Mouse (Mus musculus): ENCODE measurements around the gene Gm5431. TPM values are rescaled to one million over a fixed set of nuclear protein-coding genes. Genes with fewer than 3 reads are reported as not detected.

Gm5431 gene
- total RNA-seq, 4 experiments from 2014 or later = 0.13 to 0.21 (median 0.17) TPM; not detected in 1

DNA sequence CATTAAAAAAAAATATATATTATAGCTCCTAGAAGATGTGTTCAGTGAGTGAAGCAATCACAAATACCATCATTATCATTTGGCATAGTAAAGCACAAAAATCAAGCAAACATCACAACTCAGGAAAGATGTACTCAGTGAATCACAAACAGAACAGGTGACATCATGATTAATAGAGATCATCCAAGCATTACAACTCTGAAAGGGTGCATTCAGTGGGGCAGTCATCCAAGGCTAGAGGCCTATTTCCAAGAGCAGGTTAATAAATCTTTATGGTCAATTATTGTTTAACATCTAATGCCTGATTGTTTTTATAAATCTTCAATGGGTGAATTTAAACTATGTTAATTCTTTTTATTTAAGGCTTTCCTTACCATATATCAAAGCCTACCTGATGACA lies 61.2 kb downstream of the Gm5431 start:
- DNase-seq (ENCODE audit: low spot score in 2 of 2) = no peak

DNA sequence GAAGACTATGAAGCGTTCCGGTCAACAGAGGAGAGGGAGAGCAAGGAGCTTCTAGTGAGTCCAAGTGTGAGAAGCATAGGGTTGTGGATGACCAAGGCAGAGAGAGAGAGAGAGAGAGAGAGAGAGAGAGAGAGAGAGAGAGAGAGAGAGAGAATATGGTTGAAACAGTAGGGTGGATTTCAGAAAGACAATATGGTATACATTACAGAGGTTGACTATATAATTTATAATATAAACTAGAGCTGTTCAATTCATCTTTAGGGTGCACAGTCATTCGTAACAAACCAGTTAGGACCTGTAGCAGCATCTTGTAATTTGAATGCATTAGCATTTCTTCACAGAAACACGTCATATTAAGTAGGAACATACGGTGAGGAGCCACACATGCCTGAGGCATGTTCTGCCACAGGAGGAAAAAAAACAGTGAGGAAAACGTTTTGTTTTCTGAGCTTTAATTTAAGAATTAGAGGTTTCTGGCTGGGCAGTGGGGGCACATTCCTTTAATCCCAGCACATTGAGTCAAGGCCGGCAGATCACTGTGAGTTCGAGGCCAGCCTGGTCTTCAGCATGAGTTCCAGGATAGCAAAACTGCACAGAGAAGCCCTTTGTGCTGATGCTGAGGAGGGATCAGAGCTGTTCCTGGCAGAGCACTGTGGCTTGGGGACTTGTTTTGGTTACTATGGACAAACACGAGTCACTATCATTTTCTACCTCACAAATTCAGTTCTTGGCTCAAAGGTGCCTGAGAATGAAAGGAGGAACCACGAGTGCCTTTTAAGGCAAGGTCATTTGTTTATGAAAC lies 62.9 kb downstream of the Gm5431 start:
- DNase-seq (ENCODE audit: low spot score in 2 of 2) = no peak

DNA sequence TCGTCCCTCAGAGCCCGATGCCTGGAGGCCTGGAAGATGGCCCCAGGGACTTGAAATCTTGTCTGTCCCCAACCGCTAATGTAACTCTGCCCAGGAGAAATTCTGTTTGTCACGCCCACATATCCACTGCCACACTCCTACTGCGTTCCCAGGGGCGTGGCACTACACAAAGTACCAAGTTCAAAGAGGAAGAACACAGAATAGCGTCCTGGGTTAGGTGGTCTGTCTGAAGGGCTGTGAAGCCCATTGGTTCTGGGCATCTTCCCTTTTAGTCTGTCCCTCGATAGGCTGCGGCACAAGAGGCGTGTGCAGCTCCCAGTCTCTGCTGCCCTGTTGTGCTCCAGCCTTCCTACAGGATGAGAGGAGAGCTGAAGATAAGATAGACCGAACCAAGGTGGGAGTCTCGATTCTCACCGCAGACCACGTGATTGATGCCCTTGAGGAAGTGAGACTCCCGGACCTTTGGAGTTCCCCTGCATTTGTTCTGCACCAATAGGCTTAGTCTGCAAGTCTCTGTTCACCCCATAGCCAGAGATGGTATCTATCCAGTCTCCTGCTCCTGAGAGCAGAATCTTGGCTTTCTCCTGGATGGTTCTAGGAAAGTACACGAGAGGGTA lies 63.7 kb downstream of the Gm5431 start:
- DNase-seq (ENCODE audit: low spot score in 2 of 2) = no peak

Other genes with a start within 250 kb of the Gm5431 start
- 100 to 1,000 TPM; 411 to 495 (median 459) TPM for gene Rack1, start 101.9 kb downstream of the Gm5431 start, total RNA-seq (2022)
- gene Trim41, start 84.9 kb downstream of the Gm5431 start, total RNA-seq (2022) = 10 to 100 TPM; 13.7 to 25.0 (median 20.8) TPM
- gene Trim7, start 76.1 kb downstream of the Gm5431 start, total RNA-seq (2022) = 10 to 100 TPM; 25.5 to 30.8 (median 29.7) TPM
- gene Gm12184, start 75.6 kb downstream of the Gm5431 start, total RNA-seq (2022) = 1 to 10 TPM; 1.4 to 3.1 (median 1.8) TPM
- gene Irgm1, start 30.5 kb downstream of the Gm5431 start, total RNA-seq (2022) = 10 to 100 TPM; 12.0 to 13.7 (median 12.9) TPM
- gene Psme2b, start 44.0 kb upstream of the Gm5431 start, total RNA-seq (2022) = 1 to 10 TPM in 2 of 4 experiments, under 1 TPM in 1, not detected in 1; 0.48 to 1.1 (median 1.1) TPM
- gene Olfr56, start 76.7 kb upstream of the Gm5431 start, total RNA-seq (2022) = not detected
- under 1 TPM; 0.49 to 0.94 (median 0.67) TPM for gene 9930111J21Rik1, start 77.2 kb upstream of the Gm5431 start, total RNA-seq (2022)
- under 1 TPM; 0.15 to 0.51 (median 0.20) TPM for gene Gm12185, start 90.0 kb upstream of the Gm5431 start, total RNA-seq (2022)
- 1 to 10 TPM in 1 of 4 experiments, under 1 TPM in 3; 0.68 to 1.2 (median 0.76) TPM for gene Tgtp1, start 92.0 kb upstream of the Gm5431 start, total RNA-seq (2022)
- gene 9930111J21Rik2, start 149.0 kb upstream of the Gm5431 start, total RNA-seq (2022) = 1 to 10 TPM in 2 of 4 experiments, under 1 TPM in 2; 0.70 to 1.2 (median 1.0) TPM
- gene Tgtp2, start 162.0 kb upstream of the Gm5431 start, total RNA-seq (2022) = under 1 TPM in 3 of 4 experiments, not detected in 1; 0.29 to 0.53 (median 0.43) TPM
- gene Ifi47, start 174.4 kb upstream of the Gm5431 start, total RNA-seq (2022) = 1 to 10 TPM in 2 of 4 experiments, under 1 TPM in 2; 0.58 to 1.1 (median 0.89) TPM
- gene Olfr1396, start 212.7 kb upstream of the Gm5431 start, total RNA-seq (2022) = not detected
- gene Olfr1395, start 240.1 kb upstream of the Gm5431 start, total RNA-seq (2022) = not detected